Mouse (Mus musculus) MEL (cell line): ENCODE measurements around the gene Mapt. TPM values are rescaled to one million over a fixed set of nuclear protein-coding genes. Genes with fewer than 3 reads are reported as not detected.
A peak's percentile ranks its signal among the peaks of the same experiment; 100 is the strongest.

Experiments
- DNase-seq: peaks from one replicate; pipeline ENCODE4 v3.0.0; 2011; ENCODE audit warnings: low read depth, low spot score
- H3K27ac ChIP-seq: 2 replicates; pipeline ENCODE4 v1.5.1; 2012; ENCODE audit warnings: low read depth, mild to moderate bottlenecking, control low read depth, low read length, moderate library complexity; ENCODE audit not compliant: control insufficient read depth
- H3K27me3 ChIP-seq, 2 experiments: fragments of 150-350 bp in 1 of 2; sonication (generic) in 1 of 2; 2 replicates each; pipeline ENCODE4 v1.6.1; 2012; ENCODE audit warnings: low read length in 2 of 2, mild to moderate bottlenecking in 2 of 2, improper control_type of control experiment in 1 of 2, moderate library complexity in 1 of 2; ENCODE audit not compliant: insufficient read depth in 2 of 2, control insufficient read depth in 1 of 2
- H3K36me3 ChIP-seq, 2 experiments: 2 replicates each; pipeline ENCODE4 v1.6.1; 2012 to 2014; ENCODE audit warnings: low read length in 2 of 2, improper control_type of control experiment in 1 of 2, inconsistent platforms in 1 of 2, mild to moderate bottlenecking in 1 of 2; ENCODE audit not compliant: insufficient read depth in 2 of 2, control insufficient read depth in 1 of 2
- H3K4me1 ChIP-seq, 2 experiments: fragments of 150-350 bp in 1 of 2; sonication (generic) in 1 of 2; 2 replicates each; pipeline ENCODE4 v1.6.1; 2012; ENCODE audit warnings: low read length in 2 of 2, improper control_type of control experiment in 1 of 2, mild to moderate bottlenecking in 1 of 2; ENCODE audit not compliant: insufficient read depth in 2 of 2, control insufficient read depth in 1 of 2
- H3K4me3 ChIP-seq, 2 experiments: fragments of 150-350 bp in 1 of 2; sonication (generic) in 1 of 2; 2 replicates each; pipeline ENCODE4 v1.5.1; 2012; ENCODE audit warnings: low read depth in 2 of 2, low read length in 2 of 2, mild to moderate bottlenecking in 2 of 2, moderate library complexity in 2 of 2, control low read depth in 1 of 2, improper control_type of control experiment in 1 of 2; ENCODE audit not compliant: control insufficient read depth in 1 of 2, insufficient read depth in 1 of 2
- H3K79me2 ChIP-seq: 2 replicates; pipeline ENCODE4 v1.6.1; 2012; ENCODE audit warnings: mild to moderate bottlenecking, low read length, moderate library complexity; ENCODE audit not compliant: control insufficient read depth, poor library complexity, insufficient read depth
- H3K9ac ChIP-seq: 2 replicates; pipeline ENCODE4 v1.6.1; 2012; ENCODE audit warnings: low read depth, mild to moderate bottlenecking, control low read depth, low read length, moderate library complexity; ENCODE audit not compliant: control insufficient read depth, poor library complexity, severe bottlenecking
- H3K9me3 ChIP-seq: fragments of 150-350 bp; sonication (generic); replicated peaks from 2 replicates; pipeline ENCODE4 v1.6.1; 2012; ENCODE audit warnings: mild to moderate bottlenecking, low read length, improper control_type of control experiment, moderate library complexity; ENCODE audit not compliant: insufficient read depth
- CTCF ChIP-seq, 3 experiments: IDR thresholded peaks in 2 of 3; conservative IDR thresholded peaks in 1 of 3; 2 replicates each; pipeline ENCODE4 v1.5.1; 2011 to 2012; ENCODE audit warnings: low read length in 3 of 3, low read depth in 2 of 3, mild to moderate bottlenecking in 2 of 3, improper control_type of control experiment in 1 of 3, inconsistent platforms in 1 of 3, mixed read lengths in 1 of 3, moderate library complexity in 1 of 3; ENCODE audit not compliant: control insufficient read depth in 1 of 3, insufficient read depth in 1 of 3, poor library complexity in 1 of 3, severe bottlenecking in 1 of 3
- E2F4 ChIP-seq: IDR thresholded peaks from 2 replicates; pipeline ENCODE4 v1.6.1; 2011; ENCODE audit warnings: low read depth, low read length, improper control_type of control experiment, borderline replicate concordance
- EP300 ChIP-seq, 2 experiments: IDR thresholded peaks; 2 replicates each; pipeline ENCODE4 v1.6.1; 2011; ENCODE audit warnings: improper control_type of control experiment in 2 of 2, low read length in 2 of 2, low read depth in 1 of 2, mild to moderate bottlenecking in 1 of 2
- ETS1 ChIP-seq: IDR thresholded peaks from 2 replicates; pipeline ENCODE4 v1.6.1; 2012; ENCODE audit warnings: low read depth, mild to moderate bottlenecking, inconsistent platforms, low read length, improper control_type of control experiment, moderate library complexity
- HCFC1 ChIP-seq: IDR thresholded peaks from 2 replicates; pipeline ENCODE4 v1.6.1; 2012; ENCODE audit warnings: low read depth, mild to moderate bottlenecking, inconsistent platforms, low read length, improper control_type of control experiment, moderate library complexity
- JUND ChIP-seq: IDR thresholded peaks from 2 replicates; pipeline ENCODE4 v1.6.1; 2011; ENCODE audit warnings: low read depth, mild to moderate bottlenecking, improper control_type of control experiment, low read length
- MAFK ChIP-seq: IDR thresholded peaks from 2 replicates; pipeline ENCODE4 v1.6.1; 2011; ENCODE audit warnings: low read depth, mild to moderate bottlenecking, low read length, improper control_type of control experiment, borderline replicate concordance
- MAX ChIP-seq: IDR thresholded peaks from 2 replicates; pipeline ENCODE4 v1.6.1; 2011; ENCODE audit warnings: low read length, improper control_type of control experiment
- MAZ ChIP-seq: IDR thresholded peaks from 2 replicates; pipeline ENCODE4 v1.6.1; 2012; ENCODE audit warnings: low read depth, mild to moderate bottlenecking, inconsistent platforms, low read length, improper control_type of control experiment
- MXI1 ChIP-seq: IDR thresholded peaks from 2 replicates; pipeline ENCODE4 v1.6.1; 2011; ENCODE audit warnings: mild to moderate bottlenecking, low read depth, low read length, improper control_type of control experiment
- POLR2A ChIP-seq, 2 experiments: IDR thresholded peaks; 2 replicates each; pipeline ENCODE4 v1.6.1; 2011 to 2012; ENCODE audit warnings: low read length in 2 of 2, mild to moderate bottlenecking in 2 of 2, control low read depth in 1 of 2, improper control_type of control experiment in 1 of 2, low read depth in 1 of 2, moderate library complexity in 1 of 2; ENCODE audit not compliant: control insufficient read depth in 1 of 2, insufficient read depth in 1 of 2, poor library complexity in 1 of 2
- POLR2AphosphoS2 ChIP-seq: IDR thresholded peaks from 2 replicates; pipeline ENCODE4 v1.6.1; 2011; ENCODE audit warnings: low read length, improper control_type of control experiment
- RCOR1 ChIP-seq: IDR thresholded peaks from 2 replicates; pipeline ENCODE4 v1.6.1; 2012; ENCODE audit warnings: low read depth, mild to moderate bottlenecking, inconsistent platforms, low read length, improper control_type of control experiment
- SIN3A ChIP-seq: IDR thresholded peaks from 2 replicates; pipeline ENCODE4 v1.6.1; 2012; ENCODE audit warnings: low read length, improper control_type of control experiment, inconsistent platforms
- SMC3 ChIP-seq: IDR thresholded peaks from 2 replicates; pipeline ENCODE4 v1.6.1; 2011; ENCODE audit warnings: low read depth, low read length, improper control_type of control experiment
- TAL1 ChIP-seq: IDR thresholded peaks from 2 replicates; pipeline ENCODE4 v1.6.1; 2012; ENCODE audit warnings: mild to moderate bottlenecking, inconsistent platforms, low read length, moderate library complexity, mixed read lengths
- TBP ChIP-seq: IDR thresholded peaks from 2 replicates; pipeline ENCODE4 v1.8.0; 2011; ENCODE audit warnings: low read depth, low read length, improper control_type of control experiment
- TCF12 ChIP-seq: IDR thresholded peaks from 2 replicates; pipeline ENCODE4 v1.6.1; 2014; ENCODE audit warnings: low read depth, mild to moderate bottlenecking, inconsistent platforms, low read length, improper control_type of control experiment, moderate library complexity
- USF1 ChIP-seq: IDR thresholded peaks from 2 replicates; pipeline ENCODE4 v1.6.1; 2014; ENCODE audit warnings: low read depth, mild to moderate bottlenecking, inconsistent platforms, low read length, improper control_type of control experiment, moderate library complexity
- ZMIZ1 ChIP-seq: IDR thresholded peaks from 2 replicates; pipeline ENCODE4 v1.6.1; 2012; ENCODE audit warnings: low read depth, mild to moderate bottlenecking, inconsistent platforms, low read length, improper control_type of control experiment, moderate library complexity
- ZNF384 ChIP-seq: IDR thresholded peaks from 2 replicates; pipeline ENCODE4 v1.6.1; 2012; ENCODE audit warnings: low read depth, mild to moderate bottlenecking, inconsistent platforms, low read length, improper control_type of control experiment
- polyA plus RNA-seq, 2 experiments: library from polyadenylated mRNA; stranded (reverse) in 1 of 2; unstranded in 1 of 2; fragments of >175 nt in 1 of 2; fragments of >200 nt in 1 of 2; gene quantifications; 2 replicates each; pipeline versions ENCODE4 v1.2.1 to v1.2.4; 2012; ENCODE audit warnings: low replicate concordance in 2 of 2, low read depth in 1 of 2; ENCODE audit not compliant: insufficient read length in 2 of 2, insufficient read depth in 1 of 2, missing spikeins in 1 of 2
- total RNA-seq: library from RNA; depleted of rRNA; stranded (reverse); fragments of 300-350 nt; gene quantifications from 2 replicates; pipeline ENCODE4 v1.2.3, GENCODE M21; 2012

Gene Mapt
- total and polyA plus RNA-seq, 3 experiments = 0.89 to 1.7 TPM; not detected in 1

DNA sequence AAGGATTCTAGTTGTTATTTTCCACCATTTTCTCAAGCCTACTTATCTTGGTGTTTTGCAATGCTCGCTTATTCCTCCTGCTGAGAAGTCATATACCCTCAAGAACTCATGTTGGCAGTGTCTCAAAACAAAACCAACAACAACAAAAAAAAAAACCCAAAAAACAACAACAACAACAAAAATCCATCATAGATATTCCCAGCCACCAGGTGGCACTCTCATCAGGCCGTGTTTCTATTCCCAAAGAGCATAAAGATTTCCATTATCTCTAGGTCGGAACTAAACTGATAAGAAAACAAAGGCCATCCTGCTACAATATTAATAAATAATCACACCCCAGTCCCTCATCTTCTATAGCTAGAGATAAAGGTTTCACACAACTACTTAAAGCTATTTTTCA, 115.7 kb downstream of the Mapt start (continued):
- no peak for TF ChIP-seq MAX

DNA sequence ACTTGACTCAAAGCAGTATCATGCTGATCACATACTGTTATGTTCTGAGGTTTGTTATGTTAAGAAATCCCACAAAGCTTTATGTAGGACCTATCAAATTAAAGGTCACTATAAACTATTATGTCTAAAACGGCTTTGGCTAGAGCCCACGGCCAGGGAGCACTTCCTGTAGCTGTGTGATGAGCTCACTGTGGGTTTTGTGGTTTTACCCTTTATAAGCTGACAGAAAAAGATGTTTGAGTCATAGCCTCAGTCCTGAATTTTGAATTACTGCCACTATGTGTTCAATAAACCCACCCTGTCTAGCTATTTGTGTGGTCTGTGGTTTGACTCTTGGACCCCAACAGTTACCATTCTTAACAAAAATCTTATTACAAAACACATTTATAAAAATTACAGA, 130.6 kb downstream of the Mapt start:
- H3K4me3 ChIP-seq = no peak overlapping the region
- H3K27ac ChIP-seq = no peak overlapping the region
- peak; percentile 80 for DNase-seq

DNA sequence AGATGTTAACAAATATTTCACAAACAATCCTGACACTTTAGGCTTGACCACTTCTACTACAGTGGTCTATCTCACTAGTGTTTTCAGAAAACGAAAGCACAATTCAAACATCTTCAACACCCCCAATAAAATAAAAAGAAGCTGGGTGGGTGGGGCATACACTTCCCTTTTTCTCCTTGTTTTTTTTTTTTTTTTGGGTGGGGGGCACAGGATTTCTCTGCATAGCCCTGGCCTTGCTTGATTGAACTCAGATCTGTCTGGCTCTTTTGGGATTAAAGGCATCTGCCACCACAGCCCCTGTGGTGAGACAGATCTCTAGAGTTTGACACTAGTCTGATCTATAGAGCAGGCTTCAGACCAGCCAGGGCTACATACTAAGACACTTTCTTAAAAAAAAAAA, 131.5 kb downstream of the Mapt start:
- DNase-seq = no peak
- Histone ChIP-seq H3K4me3 (no peak overlapping the region), H3K27me3 (no peaks in the 10 kb centered on the region), H3K27ac (no peak overlapping the region), H3K9me3 (no peaks in the 10 kb centered on the region), H3K4me1 (peaks cover 19 to 35% of the 10 kb centered on the region in 2 experiments), H3K36me3 (peaks cover 24 to 43% of the 10 kb centered on the region in 2 experiments), H3K79me2 (peaks cover 9% of the 10 kb centered on the region; the same call in 1 of the 2 replicates)
- no peak for TF ChIP-seq ZMIZ1
- TF ChIP-seq CTCF (IDR thresholded peaks at IDR 0.05 in 2 of 3, conservative IDR thresholded peaks at IDR 0.05 in 1 of 3; ENCODE audit: control insufficient read depth in 1 of 3, insufficient read depth in 1 of 3, low read depth in 2 of 3, low read length in 3 of 3, poor library complexity in 1 of 3, severe bottlenecking in 1 of 3) = no peak
- no peak for TF ChIP-seq JUND
- peak; percentile 53; the same call in 1 of the 2 replicates for TF ChIP-seq MAZ
- TF ChIP-seq TBP = no peak
- no peak for TF ChIP-seq SMC3
- TF ChIP-seq POLR2AphosphoS2 = no peak
- no peak for TF ChIP-seq USF1
- no peak for TF ChIP-seq POLR2A (IDR thresholded peaks at IDR 0.05; ENCODE audit: control insufficient read depth in 1 of 2, insufficient read depth in 1 of 2, low read depth in 1 of 2, low read length in 2 of 2, poor library complexity in 1 of 2)
- no peak for TF ChIP-seq SIN3A
- TF ChIP-seq HCFC1 = no peak
- no peak for TF ChIP-seq E2F4
- peak; percentile 93 for TF ChIP-seq ZNF384
- TF ChIP-seq, all 39 proteins: peak for 2
- H3K9ac ChIP-seq = no peak overlapping the region

More for the DNA sequence above, 130.6 kb downstream of the Mapt start:
- no peaks in the 10 kb centered on the region for H3K27me3 ChIP-seq
- H3K9me3 ChIP-seq = no peaks in the 10 kb centered on the region
- TF ChIP-seq TAL1 = peak; percentile 62
- no peak for TF ChIP-seq MXI1
- 0 out of 2 replicates have a peak, but pooled peaks have one; percentile 16 for TF ChIP-seq ZNF384
- peak; percentile 74 for TF ChIP-seq RCOR1
- TF ChIP-seq SMC3 = no peak
- no peak for TF ChIP-seq ZMIZ1
- TF ChIP-seq TCF12 = 0 out of 2 replicates have a peak, but pooled peaks have one; percentile 7
- TF ChIP-seq POLR2A (IDR thresholded peaks at IDR 0.05; ENCODE audit: control insufficient read depth in 1 of 2, insufficient read depth in 1 of 2, low read depth in 1 of 2, low read length in 2 of 2, poor library complexity in 1 of 2) = no peak
- TF ChIP-seq TBP = no peak
- TF ChIP-seq JUND = peak; percentile 60; the same call in 1 of the 2 replicates
- TF ChIP-seq ETS1 = peak; percentile 78
- no peak for TF ChIP-seq MAFK
- peak; percentile 38 to 59; a peak in 3 of 4 replicates for TF ChIP-seq EP300 (IDR thresholded peaks at IDR 0.05; ENCODE audit: low read depth in 1 of 2, low read length in 2 of 2)
- H3K4me1 ChIP-seq = peaks cover 15 to 28% of the 10 kb centered on the region in 2 experiments
- H3K9ac ChIP-seq = no peak overlapping the region
- peaks cover 24 to 36% of the 10 kb centered on the region in 2 experiments for H3K36me3 ChIP-seq
- H3K79me2 ChIP-seq = peaks cover 8% of the 10 kb centered on the region; the same call in 1 of the 2 replicates
